8 mouse cellular contexts compared by ENCODE assay signal in genomic region chr15:77152336-77153087, GRCm38 (mm10).
DNase-seq lines count a peak whose midpoint lies in the region; ATAC-seq and TF ChIP-seq lines count a peak whose summit lies in the region.

No protein-coding gene starts in this region.

- H3K4me3 ChIP-seq in ES-E14 (ENCODE audit: insufficient read depth in 1 of 2, low read depth in 1 of 2, low read length in 2 of 2, poor library complexity in 1 of 2, severe bottlenecking in 1 of 2), result peak overlapping the region; percentile 59 to 63
- H3K4me3 ChIP-seq in hindbrain, embryonic 14.5 days (replicated peaks; ENCODE audit: low read length), result peak overlapping the region; percentile 59
- H3K4me3 ChIP-seq in limb, embryonic 13.5 days, result peak overlapping the region; percentile 53

- H3K27me3 ChIP-seq in hindbrain, embryonic 14.5 days (ENCODE audit: control insufficient read depth, insufficient read depth, low read length), result no peaks in the 10 kb centered on the region
- no peaks in the 10 kb centered on the region for H3K27me3 ChIP-seq in limb, embryonic 13.5 days

- ATAC-seq in hindbrain, embryonic 14.5 days (ENCODE audit: low FRiP score), result no peak
- no peak for ATAC-seq in limb, embryonic 13.5 days (ENCODE audit: low FRiP score, low read depth)
- no peak; the same call in 1 of the 2 replicates for ATAC-seq in granulocyte monocyte progenitor cell, adult 5-6 weeks (replicated peaks; ENCODE audit: poor library complexity, severe bottlenecking)

- in situ Hi-C loops in ES-E14 (cut with MboI; ENCODE audit: low sequenced_read_pairs in 2 of 2, unreplicated experiment in 2 of 2), result no loop called here

- H3K9me3 ChIP-seq in ES-E14 (ENCODE audit: control insufficient read depth, insufficient read depth, low read depth, low read length), result no peaks in the 10 kb centered on the region
- H3K9me3 ChIP-seq in hindbrain, embryonic 14.5 days (ENCODE audit: control insufficient read depth, low read length), result no peaks in the 10 kb centered on the region
- H3K9me3 ChIP-seq in limb, embryonic 13.5 days, result no peaks in the 10 kb centered on the region

- peak overlapping the region; percentile 75; the same call in 1 of the 2 replicates for H3K27ac ChIP-seq in ES-E14 (ENCODE audit: insufficient read depth, low read depth, low read length, poor library complexity, severe bottlenecking)
- H3K27ac ChIP-seq in hindbrain, embryonic 14.5 days, result peak overlapping the region; percentile 97
- H3K27ac ChIP-seq in limb, embryonic 13.5 days, result peak overlapping the region; percentile 94

- DNase-seq in adrenal gland, adult 18-20 months (ENCODE audit: low spot score in 2 of 2), result peak; percentile 31 to 34
- DNase-seq in adrenal gland, adult 8-10 months, result no peak
- no peak for DNase-seq in ES-E14 (ENCODE audit: low read depth, low spot score)
- peak; percentile 59 for DNase-seq in embryo, embryonic 10 days (ENCODE audit: low spot score)
- DNase-seq in hindbrain, embryonic 14.5 days (ENCODE audit: low spot score), result peak; percentile 54
- peak; percentile 28 for DNase-seq in retina, embryonic 14.5 days (ENCODE audit: low spot score)

- H3K4me2 ChIP-seq in hindbrain, embryonic 14.5 days (replicated peaks), result peak overlapping the region; percentile 89
- peak overlapping the region; percentile 63 for H3K4me2 ChIP-seq in limb, embryonic 13.5 days (replicated peaks)

- WGBS in hindbrain, embryonic 14.5 days, result 1% methylated on average over 19 of the region's 19 CpGs
- 1% methylated on average over 19 of the region's 19 CpGs for WGBS in limb, embryonic 13.5 days

- no peaks in the 10 kb centered on the region for H3K36me3 ChIP-seq in ES-E14 (ENCODE audit: control insufficient read depth, insufficient read depth, low read length, poor library complexity, severe bottlenecking)
- no peaks in the 10 kb centered on the region for H3K36me3 ChIP-seq in hindbrain, embryonic 14.5 days (replicated peaks; ENCODE audit: control insufficient read depth, insufficient read depth)
- no peaks in the 10 kb centered on the region; the same call in 1 of the 2 replicates for H3K36me3 ChIP-seq in limb, embryonic 13.5 days

- peak overlapping the region; percentile 45; the same call in 1 of the 2 replicates for H3K9ac ChIP-seq in ES-E14 (ENCODE audit: insufficient read depth, low read depth, low read length, poor library complexity, severe bottlenecking)
- H3K9ac ChIP-seq in hindbrain, embryonic 14.5 days, result peak overlapping the region; percentile 92
- H3K9ac ChIP-seq in limb, embryonic 13.5 days, result peak overlapping the region; percentile 70

- peaks cover 8 to 29% of the 10 kb centered on the region in 2 experiments; a peak in 3 of 4 replicates for H3K4me1 ChIP-seq in ES-E14 (ENCODE audit: control insufficient read depth in 2 of 2, insufficient read depth in 2 of 2, low read length in 2 of 2, poor library complexity in 1 of 2)
- H3K4me1 ChIP-seq in hindbrain, embryonic 14.5 days (replicated peaks; ENCODE audit: control insufficient read depth, insufficient read depth, low read length), result peaks cover 48% of the 10 kb centered on the region
- H3K4me1 ChIP-seq in limb, embryonic 13.5 days, result peaks cover 69% of the 10 kb centered on the region

TF ChIP-seq in ES-E14, 5 proteins besides CTCF, POLR2A, EP300 and RAD21:
- TF ChIP-seq ZNF384 (IDR thresholded peaks at IDR 0.05; ENCODE audit: low read depth, low read length) (no peak), ZC3H11A (IDR thresholded peaks at IDR 0.05; ENCODE audit: borderline replicate concordance, low read depth, low read length) (no peak), CHD2 (IDR thresholded peaks at IDR 0.05; ENCODE audit: low read depth, low read length) (no peak), MAFK (IDR thresholded peaks at IDR 0.05; ENCODE audit: insufficient read depth, low read depth, low read length) (no peak), HCFC1 (IDR thresholded peaks at IDR 0.05; ENCODE audit: borderline replicate concordance, insufficient read depth, low read length) (no peak)

Comparison
In these comparisons a context has a peak if more than half of its experiments do, and no peak if none do; other contexts are left out.
1. DNase-seq: peak in adrenal gland, adult 18-20 months (2 of 2), embryo, embryonic 10 days (single experiment), hindbrain, embryonic 14.5 days (single experiment) and retina, embryonic 14.5 days (single experiment); none in adrenal gland, adult 8-10 months (single experiment) and ES-E14 (single experiment).
2. Peak in every context shown above with its lines, with median percentiles within 50 percentile points of each other: H3K27ac ChIP-seq, H3K4me3 ChIP-seq and H3K9ac ChIP-seq.